Mouse (Mus musculus): ENCODE results near the gene Coro2b. TPM values are rescaled to one million over a fixed set of nuclear protein-coding genes. Genes with fewer than 3 reads are reported as not detected.

Coro2b gene
- 5.2 and 5.6 TPM in 2 replicates for polyA plus RNA-seq (2012; rRNA removed)

DNA sequence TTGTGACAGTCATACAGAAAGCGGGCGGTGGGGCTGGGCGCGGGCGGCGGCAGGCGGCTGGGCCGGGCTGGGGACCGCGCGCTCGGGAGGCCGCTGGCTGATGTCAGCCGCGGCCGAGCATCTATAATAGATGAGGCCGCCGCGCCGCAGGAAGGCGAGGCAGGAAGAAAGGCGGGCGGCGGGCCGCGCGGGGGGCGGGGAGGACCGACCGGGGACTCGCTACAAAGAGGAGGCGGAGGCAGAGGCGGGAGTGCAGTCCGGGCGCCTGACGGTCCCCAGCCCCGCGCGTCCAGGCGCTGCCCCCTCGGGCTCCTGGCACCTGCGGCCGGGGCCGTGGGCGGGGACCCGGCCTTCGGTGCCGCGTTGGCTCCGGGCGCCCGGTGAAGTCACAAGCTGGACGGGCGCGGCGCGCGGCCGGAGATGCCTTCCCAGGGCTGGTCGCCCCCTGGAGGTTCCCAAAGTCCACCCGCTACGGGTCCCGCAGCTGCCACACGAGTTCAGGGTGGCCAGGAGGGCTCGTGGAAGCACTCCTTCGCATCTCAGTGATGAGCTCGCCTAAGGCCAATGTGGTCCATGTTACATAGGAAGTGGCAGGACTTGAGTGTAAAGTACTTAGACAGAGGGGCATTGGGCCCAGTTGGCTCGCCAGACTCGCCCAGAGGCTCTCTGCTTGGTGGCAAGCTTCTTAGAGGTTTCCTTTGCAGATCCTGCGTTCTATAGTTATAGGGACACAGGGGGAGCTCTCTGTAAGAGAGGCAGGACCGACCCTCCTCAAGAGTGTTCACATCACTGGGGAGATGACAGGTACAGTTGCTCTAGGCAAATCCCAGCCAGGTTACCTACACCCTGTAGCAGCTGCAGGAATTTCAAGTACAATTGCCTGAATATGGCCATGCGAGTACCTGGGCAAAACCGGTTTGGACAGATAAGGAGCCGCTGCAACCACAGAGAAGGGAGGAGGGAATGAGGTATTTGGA is at the start of gene Coro2b:
Gene Coro2b (minus strand): TSS at position 390 of the 977 bp plus-strand sequence.

Other genes starting within 250 kb of the Coro2b start
- gene Anp32a, start 195.8 kb downstream of the Coro2b start, polyA plus RNA-seq (2012; rRNA removed) = 9.5 and 9.6 TPM in 2 replicates
- 4.3 and 5.0 TPM in 2 replicates for gene Itga11, start 140.8 kb upstream of the Coro2b start, polyA plus RNA-seq (2012; rRNA removed)